Mouse (Mus musculus) hindbrain, embryonic 12.5 days (tissue): ENCODE results near the gene Tecpr1. TPM values are rescaled to one million over a fixed set of nuclear protein-coding genes. Genes with fewer than 3 reads are reported as not detected.

Experiments
- ATAC-seq: fragments of 200-750 bp; cut with Nextera tagmentation; 2 replicates; pipeline ENCODE4 v1.8.0; 2017; ENCODE audit warnings: moderate TSS enrichment; ENCODE audit not compliant: low FRiP score
- H3K27ac ChIP-seq: fragments of 300-500 bp; sonication (generic); 2 replicates; pipeline ENCODE4 v1.5.1; 2016; ENCODE audit warnings: mild to moderate bottlenecking
- H3K27me3 ChIP-seq: fragments of 300-500 bp; sonication (generic); 2 replicates; pipeline ENCODE4 v1.6.1; 2016; ENCODE audit warnings: mild to moderate bottlenecking
- H3K36me3 ChIP-seq: fragments of 300-500 bp; sonication (generic); 2 replicates; pipeline ENCODE4 v1.6.1; 2016; ENCODE audit warnings: mild to moderate bottlenecking
- H3K4me1 ChIP-seq: fragments of 300-500 bp; sonication (generic); 2 replicates; pipeline ENCODE4 v1.6.1; 2016
- H3K4me2 ChIP-seq: fragments of 300-500 bp; sonication (generic); replicated peaks from 2 replicates; pipeline ENCODE4 v1.6.1; 2016; ENCODE audit warnings: mild to moderate bottlenecking
- H3K4me3 ChIP-seq: fragments of 300-500 bp; sonication (generic); 2 replicates; pipeline ENCODE4 v1.5.1; 2016; ENCODE audit warnings: mild to moderate bottlenecking
- H3K9ac ChIP-seq: fragments of 300-500 bp; sonication (generic); 2 replicates; pipeline ENCODE4 v1.6.1; 2016; ENCODE audit warnings: mild to moderate bottlenecking, moderate library complexity
- H3K9me3 ChIP-seq: fragments of 300-500 bp; sonication (generic); replicated peaks from 2 replicates; pipeline ENCODE4 v1.6.1; 2016; ENCODE audit warnings: mild to moderate bottlenecking
- WGBS: fragments of 180-500 bp; shearing (Covaris S2); methylation state at CpG from one replicate; pipeline ENCODE4 v1.1.7; 2016; 5-methylcytosine and 5-hydroxymethylcytosine counted together
- polyA plus RNA-seq: library from polyadenylated mRNA; unstranded; fragments of >200 nt; fragmentation: Nextera tagmentation; extraction: Ambion mirVana; gene quantifications from 2 replicates; pipeline ENCODE4 v1.2.1, GENCODE M21; 2016

The Tecpr1 gene
- polyA plus RNA-seq, 1 experiment from 2014 or later: 36.6 TPM

- Histone ChIP-seq H3K36me3 (peaks cover 36% of the 10 kb centered on the region), H3K4me1 (0 out of 2 replicates have a peak, but pooled peaks cover 3% of the 10 kb centered on the region), H3K27ac (no peak overlapping the region), H3K27me3 (no peaks in the 10 kb centered on the region), H3K4me3 (no peak overlapping the region), H3K9me3 (no peaks in the 10 kb centered on the region), H3K9ac (no peak overlapping the region), H3K4me2 (no peak overlapping the region)
- WGBS: 77% methylated on average over 8 of the region's 8 CpGs
- ATAC-seq: no peak
Measured at GRCm38 (mm10) chr5:144183248-144183559, 40.2 kb downstream of the Tecpr1 start.

DNA sequence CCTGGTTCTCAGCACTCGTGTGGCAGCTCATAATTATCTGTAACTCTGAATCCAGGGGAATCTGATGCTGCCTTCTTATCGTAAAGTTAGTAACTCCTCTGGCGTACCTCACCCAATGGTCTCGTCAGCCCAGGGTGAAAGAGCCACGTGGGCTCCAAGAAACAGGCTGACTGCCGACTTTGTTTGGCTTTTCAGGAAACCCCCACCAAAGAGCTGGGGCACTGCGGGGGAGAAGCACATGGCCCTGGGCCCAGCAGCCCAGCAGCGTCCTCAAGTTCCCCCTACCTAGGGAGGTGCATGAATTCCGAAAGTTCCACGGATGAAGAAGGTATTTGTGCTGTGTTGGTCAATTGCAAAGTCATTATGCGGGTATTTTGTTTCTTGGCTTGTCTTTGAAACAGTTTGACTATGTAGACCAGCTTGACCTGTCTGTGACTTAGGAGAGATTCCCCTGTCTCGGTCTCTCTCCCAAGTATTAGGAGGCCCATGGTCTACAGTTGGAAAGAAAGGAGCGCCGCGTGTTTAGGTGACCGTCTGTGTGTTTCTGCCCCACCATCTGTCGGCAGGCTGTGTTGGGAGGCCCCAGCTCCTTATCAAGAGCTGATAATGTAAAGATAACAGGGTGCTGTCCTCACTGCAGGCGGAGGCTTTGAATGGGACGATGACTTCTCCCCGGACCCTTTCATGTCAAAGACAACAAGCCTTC is 40.7 kb downstream of the Tecpr1 start:
- H3K27me3 ChIP-seq: no peaks in the 10 kb centered on the region
- no peak for ATAC-seq
- H3K4me1 ChIP-seq: 0 out of 2 replicates have a peak, but pooled peaks cover 3% of the 10 kb centered on the region
- no peak overlapping the region for H3K4me3 ChIP-seq
- H3K9ac ChIP-seq: no peak overlapping the region
- no peak overlapping the region for H3K27ac ChIP-seq
- H3K36me3 ChIP-seq: peaks cover 40% of the 10 kb centered on the region
- no peaks in the 10 kb centered on the region for H3K9me3 ChIP-seq
- WGBS: 72% methylated on average over 20 of the region's 20 CpGs
- H3K4me2 ChIP-seq: no peak overlapping the region

DNA sequence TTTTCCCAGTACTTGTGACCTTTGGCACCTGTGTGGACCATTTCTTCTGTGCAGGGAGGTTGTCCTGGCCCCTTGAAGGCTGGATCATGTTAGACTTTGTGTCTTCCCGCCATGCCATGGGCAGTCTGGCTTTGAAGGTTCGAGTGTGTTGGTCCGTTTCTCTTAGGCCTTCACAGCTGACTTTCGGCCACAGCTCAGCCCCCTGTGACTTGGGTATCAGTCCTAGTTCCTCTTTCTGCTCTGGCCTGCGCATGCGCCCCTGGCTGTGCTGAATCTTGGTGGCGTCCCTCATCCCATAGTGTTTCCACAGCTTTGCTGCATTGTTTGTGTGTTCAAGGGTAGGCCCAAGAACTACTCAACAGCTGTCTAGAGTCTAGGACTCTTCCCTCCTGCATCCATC is 42.2 kb downstream of the Tecpr1 start:
- Histone ChIP-seq H3K4me3 (no peak overlapping the region), H3K4me1 (0 out of 2 replicates have a peak, but pooled peaks cover 3% of the 10 kb centered on the region), H3K9ac (no peak overlapping the region), H3K36me3 (peaks cover 48% of the 10 kb centered on the region), H3K27me3 (no peaks in the 10 kb centered on the region), H3K27ac (no peak overlapping the region), H3K9me3 (no peaks in the 10 kb centered on the region), H3K4me2 (no peak overlapping the region)
- 92% methylated on average over 7 of the region's 7 CpGs for WGBS
- ATAC-seq: no peak

GRCm38 (mm10) chr5:144178216-144178615 is 45.2 kb downstream of the Tecpr1 start:
- Histone ChIP-seq H3K4me2 (no peak overlapping the region), H3K36me3 (peaks cover 57% of the 10 kb centered on the region), H3K9ac (no peak overlapping the region), H3K27ac (no peak overlapping the region), H3K4me3 (no peak overlapping the region), H3K4me1 (no peaks in the 10 kb centered on the region), H3K27me3 (no peaks in the 10 kb centered on the region), H3K9me3 (no peaks in the 10 kb centered on the region)
- 73% methylated on average over 6 of the region's 6 CpGs for WGBS
- ATAC-seq: no peak

DNA sequence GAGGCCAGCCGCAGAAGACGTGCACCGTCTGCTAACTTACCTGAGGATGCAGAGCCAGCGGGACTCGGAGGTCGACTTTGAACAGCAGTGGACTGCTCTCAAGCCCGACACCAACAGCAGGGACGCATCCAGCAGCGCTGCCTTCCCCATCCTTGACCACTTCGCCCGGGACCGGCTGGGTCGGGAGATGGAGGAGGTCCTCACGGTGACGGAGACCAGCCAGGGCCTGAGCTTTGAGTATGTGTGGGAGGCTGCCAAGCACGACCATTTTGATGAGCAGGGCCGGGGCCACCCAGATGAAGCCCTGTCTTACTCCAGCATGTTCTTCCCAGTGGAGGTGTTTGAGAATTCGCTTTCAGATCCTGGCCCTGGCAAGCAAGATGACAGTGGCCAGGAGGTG is 49.8 kb downstream of the Tecpr1 start:
- no peak overlapping the region for H3K4me3 ChIP-seq
- no peak overlapping the region for H3K9ac ChIP-seq
- H3K9me3 ChIP-seq: no peaks in the 10 kb centered on the region
- H3K36me3 ChIP-seq: peaks cover 81% of the 10 kb centered on the region
- H3K27ac ChIP-seq: no peak overlapping the region
- H3K4me2 ChIP-seq: no peak overlapping the region
- WGBS: 94% methylated on average over 18 of the region's 18 CpGs
- H3K27me3 ChIP-seq: no peaks in the 10 kb centered on the region
- no peak for ATAC-seq
- H3K4me1 ChIP-seq: no peaks in the 10 kb centered on the region

DNA sequence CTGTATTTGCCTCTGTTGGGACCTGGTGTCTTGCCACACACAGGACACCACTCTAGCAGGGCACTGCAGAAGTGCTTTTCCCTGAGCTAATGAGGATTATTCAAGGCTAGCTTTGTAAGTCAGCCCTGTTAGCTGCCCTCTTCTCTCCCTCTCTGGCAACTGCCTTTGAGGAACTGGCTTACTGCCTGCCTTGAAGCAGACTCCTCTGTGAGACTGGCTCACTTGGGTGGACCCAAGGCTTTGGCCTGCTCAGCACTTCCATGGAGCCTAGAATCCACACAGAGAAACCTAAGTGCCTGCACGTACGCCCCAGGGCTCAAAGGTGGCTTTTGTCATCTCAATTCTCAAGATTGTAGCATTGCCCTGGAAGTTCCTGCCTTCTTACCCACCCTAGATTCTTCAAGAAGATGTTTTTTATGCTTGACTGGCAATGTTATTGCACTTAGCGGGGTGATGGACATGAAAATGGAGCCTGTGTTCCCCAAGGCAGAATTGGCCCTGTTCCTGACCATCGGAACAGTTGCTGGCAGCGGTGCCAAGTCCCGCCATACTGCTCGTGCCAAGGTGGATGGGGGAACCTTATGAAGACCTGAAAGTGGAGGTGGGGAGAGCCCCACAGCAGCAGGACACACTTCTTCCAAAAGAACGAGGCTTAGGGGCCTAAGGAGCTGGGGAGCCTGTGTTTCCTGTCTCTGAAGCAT is 54.0 kb downstream of the Tecpr1 start:
- Histone ChIP-seq H3K27me3 (no peaks in the 10 kb centered on the region), H3K4me3 (no peak overlapping the region), H3K4me1 (no peaks in the 10 kb centered on the region), H3K4me2 (no peak overlapping the region), H3K9ac (no peak overlapping the region), H3K9me3 (no peaks in the 10 kb centered on the region), H3K27ac (no peak overlapping the region), H3K36me3 (peaks cover 64% of the 10 kb centered on the region)
- ATAC-seq: no peak
- WGBS: 93% methylated on average over 8 of the region's 8 CpGs

GRCm38 (mm10) chr5:144165756-144166155 is 57.7 kb downstream of the Tecpr1 start:
- H3K36me3 ChIP-seq: peaks cover 53% of the 10 kb centered on the region
- H3K9ac ChIP-seq: no peak overlapping the region
- H3K27me3 ChIP-seq: no peaks in the 10 kb centered on the region
- H3K4me3 ChIP-seq: no peak overlapping the region
- 96% methylated on average over 3 of the region's 3 CpGs for WGBS
- H3K27ac ChIP-seq: no peak overlapping the region
- no peak overlapping the region for H3K4me2 ChIP-seq
- H3K9me3 ChIP-seq: no peaks in the 10 kb centered on the region
- no peaks in the 10 kb centered on the region for H3K4me1 ChIP-seq
- no peak for ATAC-seq

GRCm38 (mm10) chr5:144162813-144163517 is 60.5 kb downstream of the Tecpr1 start:
- 89% methylated on average over 10 of the region's 10 CpGs for WGBS
- Histone ChIP-seq H3K4me1 (no peaks in the 10 kb centered on the region), H3K27me3 (no peaks in the 10 kb centered on the region), H3K36me3 (peaks cover 52% of the 10 kb centered on the region), H3K9ac (no peak overlapping the region), H3K9me3 (no peaks in the 10 kb centered on the region), H3K4me3 (no peak overlapping the region), H3K4me2 (no peak overlapping the region), H3K27ac (no peak overlapping the region)
- no peak for ATAC-seq

DNA sequence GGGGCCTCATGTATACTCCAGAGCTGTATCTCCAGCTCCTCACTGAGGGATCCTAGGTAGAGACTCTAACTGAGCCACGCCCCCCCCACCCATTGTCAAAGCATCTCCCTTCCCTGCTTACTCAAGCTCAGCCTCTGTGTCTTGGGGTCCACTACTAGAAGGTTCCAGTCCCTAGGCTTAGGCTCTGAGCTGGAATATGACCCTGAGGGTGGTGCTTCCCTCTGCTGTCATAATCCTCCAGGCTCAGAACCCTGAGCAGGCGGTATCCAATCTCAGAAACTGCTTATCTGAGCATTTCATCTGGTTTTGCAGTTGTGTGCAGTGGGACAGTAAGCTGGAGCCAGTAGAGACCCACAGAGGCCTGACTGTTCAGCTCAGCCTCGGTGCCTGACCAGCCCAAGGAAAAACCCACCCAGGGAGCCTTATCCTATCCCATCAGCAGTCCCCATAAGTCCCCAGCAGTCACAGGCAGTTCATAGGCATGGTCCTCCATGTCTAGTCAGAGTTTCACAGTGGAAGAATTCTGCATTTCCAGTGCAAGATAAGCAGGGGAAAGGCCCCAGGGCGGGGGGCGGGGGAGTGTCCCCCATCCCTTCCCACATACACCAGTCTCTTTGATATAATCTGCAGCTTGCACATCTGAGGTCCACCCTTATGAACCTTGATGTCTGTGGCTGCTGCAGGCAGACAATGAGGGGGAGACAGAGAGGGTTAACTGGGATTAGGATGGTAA is 61.2 kb downstream of the Tecpr1 start:
- Histone ChIP-seq H3K9ac (no peak overlapping the region), H3K9me3 (no peaks in the 10 kb centered on the region), H3K4me2 (no peak overlapping the region), H3K4me1 (no peaks in the 10 kb centered on the region), H3K27ac (no peak overlapping the region), H3K4me3 (no peak overlapping the region), H3K27me3 (no peaks in the 10 kb centered on the region), H3K36me3 (peaks cover 54% of the 10 kb centered on the region)
- ATAC-seq: no peak
- 84% methylated on average over 5 of the region's 5 CpGs for WGBS

GRCm38 (mm10) chr5:144159137-144159536 is 64.3 kb downstream of the Tecpr1 start:
- Histone ChIP-seq H3K27me3 (no peaks in the 10 kb centered on the region), H3K9ac (no peak overlapping the region), H3K9me3 (no peaks in the 10 kb centered on the region), H3K36me3 (peaks cover 41% of the 10 kb centered on the region), H3K4me2 (no peak overlapping the region), H3K27ac (0 out of 2 replicates have a peak overlapping the region, but pooled peaks have one; percentile 32), H3K4me3 (no peak overlapping the region), H3K4me1 (no peaks in the 10 kb centered on the region)
- no peak; the same call in 1 of the 2 replicates for ATAC-seq
- WGBS: 93% methylated on average over 8 of the region's 8 CpGs

- Histone ChIP-seq H3K27ac (peak overlapping the region; percentile 31; the same call in 1 of the 2 replicates), H3K4me2 (no peak overlapping the region), H3K4me3 (no peak overlapping the region), H3K4me1 (no peaks in the 10 kb centered on the region), H3K36me3 (peaks cover 37% of the 10 kb centered on the region), H3K9me3 (no peaks in the 10 kb centered on the region), H3K27me3 (no peaks in the 10 kb centered on the region), H3K9ac (no peak overlapping the region)
- WGBS: 54% methylated on average over 4 of the region's 4 CpGs
- peak; percentile 43; the same call in 1 of the 2 replicates for ATAC-seq
Measured at GRCm38 (mm10) chr5:144158604-144159003, 64.8 kb downstream of the Tecpr1 start.

DNA sequence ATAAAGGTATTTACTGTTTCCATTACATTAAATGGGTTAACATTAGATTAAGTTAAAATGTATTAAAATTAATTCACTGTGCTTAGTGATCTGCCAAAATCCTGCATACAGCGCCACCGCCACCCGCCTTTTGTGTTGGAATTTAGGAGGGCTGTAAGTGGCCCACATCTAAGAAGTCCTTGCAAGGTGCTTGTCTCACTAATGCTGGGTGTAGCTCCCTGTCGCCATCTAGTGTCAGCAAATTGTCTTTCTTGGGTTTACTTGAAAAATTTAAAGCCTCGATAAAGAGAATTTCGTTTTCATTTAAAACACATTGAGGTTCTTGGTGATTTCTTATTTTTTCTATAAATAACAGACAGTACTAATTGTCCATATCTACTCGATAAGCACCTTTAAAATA is 68.9 kb downstream of the Tecpr1 start:
- Histone ChIP-seq H3K36me3 (peaks cover 38% of the 10 kb centered on the region), H3K4me1 (no peaks in the 10 kb centered on the region), H3K4me3 (no peak overlapping the region), H3K9me3 (no peaks in the 10 kb centered on the region), H3K9ac (no peak overlapping the region), H3K27me3 (no peaks in the 10 kb centered on the region), H3K27ac (no peak overlapping the region), H3K4me2 (no peak overlapping the region)
- no peak for ATAC-seq
- 41% methylated on average over 7 of the region's 7 CpGs for whole genome bisulfite sequencing
